ENCODE assay signal across 12 mouse cellular contexts in the genomic region with DNA sequence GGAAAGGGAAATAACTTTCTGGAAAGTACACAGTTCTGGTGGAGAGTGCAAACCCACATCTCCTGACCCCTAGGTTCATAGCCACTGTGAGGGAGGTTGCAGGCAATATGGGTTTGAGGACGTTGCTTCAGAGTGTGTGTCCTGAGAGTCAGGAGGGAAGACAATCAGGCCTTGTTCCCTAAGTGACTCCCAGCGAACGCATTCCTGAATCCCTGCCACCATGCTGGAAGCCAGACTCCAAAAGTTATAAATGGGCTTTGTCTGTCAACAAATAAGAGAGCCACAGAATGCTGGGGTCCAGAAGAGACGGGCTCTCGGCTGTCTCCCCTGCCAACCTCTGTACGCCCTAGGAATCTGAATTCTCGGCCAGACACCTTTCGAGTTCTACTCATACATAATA. TPM values are rescaled to one million over a fixed set of nuclear protein-coding genes. Genes with fewer than 3 reads are reported as not detected.
DNase-seq lines count a peak whose midpoint lies in the region; ATAC-seq and TF ChIP-seq lines count a peak whose summit lies in the region.
"Had no signal": no experiment of that assay in that cellular context is flagged by ENCODE, and none has a peak within 500 bp of the region (broad histone marks: within the 10 kb centered on the region; RNA-seq: fewer than 3 reads in every experiment).

No protein-coding gene starts in this region.

- H3K27me3 ChIP-seq in lung, embryonic 14.5 days (ENCODE audit: insufficient read depth, low read length): no peaks in the 10 kb centered on the region
- H3K27me3 ChIP-seq in heart, embryonic 16.5 days (ENCODE audit: control insufficient read depth, insufficient read depth, low read length): peaks cover 6% of the 10 kb centered on the region
- no peaks in the 10 kb centered on the region for H3K27me3 ChIP-seq in hindbrain, embryonic 15.5 days
- H3K27me3 ChIP-seq in kidney, embryonic 16.5 days (ENCODE audit: insufficient read depth, low read length): no peaks in the 10 kb centered on the region
- H3K27me3 ChIP-seq: embryonic facial prominence, embryonic 12.5 days; stomach, embryonic 15.5 days had no signal

- H3K4me3 ChIP-seq in lung, embryonic 14.5 days (ENCODE audit: low read depth, low read length): no peak overlapping the region
- H3K4me3 ChIP-seq in heart, embryonic 16.5 days (ENCODE audit: low read length): no peak overlapping the region
- H3K4me3 ChIP-seq in hindbrain, embryonic 15.5 days: no peak overlapping the region
- no peak overlapping the region for H3K4me3 ChIP-seq in kidney, embryonic 16.5 days (ENCODE audit: low read length)
- H3K4me3 ChIP-seq: embryonic facial prominence, embryonic 12.5 days; megakaryocyte, embryonic 14.5 days; stomach, embryonic 15.5 days had no signal

- no peaks in the 10 kb centered on the region for H3K9me3 ChIP-seq in lung, embryonic 14.5 days (ENCODE audit: low read depth, low read length)
- H3K9me3 ChIP-seq in heart, embryonic 16.5 days (replicated peaks; ENCODE audit: control insufficient read depth, low read length): no peaks in the 10 kb centered on the region
- no peaks in the 10 kb centered on the region for H3K9me3 ChIP-seq in hindbrain, embryonic 15.5 days
- H3K9me3 ChIP-seq in kidney, embryonic 16.5 days (ENCODE audit: low read length): no peaks in the 10 kb centered on the region
- H3K9me3 ChIP-seq: embryonic facial prominence, embryonic 12.5 days; megakaryocyte, embryonic 14.5 days; stomach, embryonic 15.5 days had no signal

- no peak for ATAC-seq in lung, embryonic 14.5 days (ENCODE audit: insufficient read depth)
- ATAC-seq in heart, embryonic 16.5 days (replicated peaks; ENCODE audit: extremely low read depth, insufficient read depth, low FRiP score): peak; percentile 53; the same call in 1 of the 2 replicates
- ATAC-seq in hindbrain, embryonic 15.5 days (ENCODE audit: low FRiP score, low read depth): peak; percentile 63; the same call in 1 of the 2 replicates
- no peak for ATAC-seq in kidney, embryonic 16.5 days (ENCODE audit: low FRiP score, low TSS enrichment)

- H3K27ac ChIP-seq in lung, embryonic 14.5 days (ENCODE audit: low read depth): no peak overlapping the region
- peak overlapping the region; percentile 25 for H3K27ac ChIP-seq in heart, embryonic 16.5 days (ENCODE audit: low read length)
- H3K27ac ChIP-seq in hindbrain, embryonic 15.5 days (replicated peaks): peak overlapping the region; percentile 57
- H3K27ac ChIP-seq in kidney, embryonic 16.5 days (ENCODE audit: low read length): no peak overlapping the region
- H3K27ac ChIP-seq: embryonic facial prominence, embryonic 12.5 days; stomach, embryonic 15.5 days had no signal

- H3K9ac ChIP-seq in lung, embryonic 14.5 days: no peak overlapping the region
- H3K9ac ChIP-seq in heart, embryonic 16.5 days (ENCODE audit: low read length): no peak overlapping the region
- H3K9ac ChIP-seq in hindbrain, embryonic 15.5 days: no peak overlapping the region
- no peak overlapping the region for H3K9ac ChIP-seq in kidney, embryonic 16.5 days (replicated peaks; ENCODE audit: low read length)
- H3K9ac ChIP-seq: embryonic facial prominence, embryonic 12.5 days; stomach, embryonic 15.5 days had no signal

- peak; percentile 44 for DNase-seq in lung, embryonic 14.5 days
- DNase-seq in lung, adult 18-20 months: no peak
- DNase-seq in kidney, adult 9 months: no peak
- DNase-seq in adrenal gland, postnatal 10 days: no peak
- DNase-seq: cerebellum, adult 9-10 months; kidney, adult 2 months had no signal

- peaks cover 5% of the 10 kb centered on the region; the same call in 1 of the 2 replicates for H3K4me1 ChIP-seq in lung, embryonic 14.5 days (ENCODE audit: insufficient read depth)
- peaks cover 26% of the 10 kb centered on the region for H3K4me1 ChIP-seq in heart, embryonic 16.5 days (ENCODE audit: control insufficient read depth, insufficient read depth, low read length)
- peaks cover 12% of the 10 kb centered on the region for H3K4me1 ChIP-seq in hindbrain, embryonic 15.5 days (replicated peaks)
- H3K4me1 ChIP-seq in kidney, embryonic 16.5 days (ENCODE audit: insufficient read depth, low read length): peaks cover 4% of the 10 kb centered on the region; the same call in 1 of the 2 replicates
- H3K4me1 ChIP-seq: megakaryocyte, embryonic 14.5 days had no signal

- TF ChIP-seq CTCF in lung, embryonic 14.5 days (IDR thresholded peaks at IDR 0.05; ENCODE audit: low read depth): no peak

- H3K36me3 ChIP-seq in lung, embryonic 14.5 days (ENCODE audit: insufficient read depth): no peaks in the 10 kb centered on the region
- no peaks in the 10 kb centered on the region for H3K36me3 ChIP-seq in heart, embryonic 16.5 days (ENCODE audit: control insufficient read depth, insufficient read depth)
- no peaks in the 10 kb centered on the region for H3K36me3 ChIP-seq in hindbrain, embryonic 15.5 days
- no peaks in the 10 kb centered on the region for H3K36me3 ChIP-seq in kidney, embryonic 16.5 days (ENCODE audit: insufficient read depth, low read length)
- H3K36me3 ChIP-seq: embryonic facial prominence, embryonic 12.5 days; stomach, embryonic 15.5 days had no signal

- H3K4me2 ChIP-seq in lung, embryonic 14.5 days: no peak overlapping the region
- no peak overlapping the region for H3K4me2 ChIP-seq in heart, embryonic 16.5 days (ENCODE audit: low read depth, low read length)
- no peak overlapping the region for H3K4me2 ChIP-seq in hindbrain, embryonic 15.5 days
- no peak overlapping the region for H3K4me2 ChIP-seq in kidney, embryonic 16.5 days (replicated peaks; ENCODE audit: low read depth, low read length)
- H3K4me2 ChIP-seq: embryonic facial prominence, embryonic 12.5 days; stomach, embryonic 15.5 days had no signal

- 47% methylated on average over 8 of the region's 8 CpGs for WGBS in lung, embryonic 14.5 days
- WGBS in heart, embryonic 16.5 days: 26% methylated on average over 8 of the region's 8 CpGs
- 35% methylated on average over 8 of the region's 8 CpGs for WGBS in hindbrain, embryonic 15.5 days
- 58% methylated on average over 8 of the region's 8 CpGs for WGBS in kidney, embryonic 16.5 days

RNA-seq across cellular contexts. Expression of a gene that starts 24.5 kb away (rescaled TPM):
- polyA plus RNA-seq in lung, embryonic 14.5 days (2014; fragmentation: Nextera tagmentation; extraction: Ambion mirVana): 1,598 and 1,617 TPM in 2 replicates
- 895 and 907 TPM in 2 replicates for polyA plus RNA-seq in heart, embryonic 16.5 days (2015; fragmentation: Nextera tagmentation; extraction: Ambion mirVana)
- 942 and 984 TPM in 2 replicates for polyA plus RNA-seq in hindbrain, embryonic 15.5 days (2015; fragmentation: Nextera tagmentation; extraction: Ambion mirVana)
- 1,000 to 10,000 TPM; 2,187 to 2,232 TPM for total RNA-seq in adrenal gland, postnatal 10 days (2021)
- 1,273 and 1,285 TPM in 2 replicates for polyA plus RNA-seq in kidney, embryonic 16.5 days (2015; fragmentation: Nextera tagmentation; extraction: Ambion mirVana)

RNA-seq across cellular contexts. Expression of a gene that starts 56.7 kb away (rescaled TPM):
- 157 and 164 TPM in 2 replicates for polyA plus RNA-seq in lung, embryonic 14.5 days (2014; fragmentation: Nextera tagmentation; extraction: Ambion mirVana)
- polyA plus RNA-seq in heart, embryonic 16.5 days (2015; fragmentation: Nextera tagmentation; extraction: Ambion mirVana): 77.8 and 84.0 TPM in 2 replicates
- polyA plus RNA-seq in hindbrain, embryonic 15.5 days (2015; fragmentation: Nextera tagmentation; extraction: Ambion mirVana): 20.4 and 21.6 TPM in 2 replicates
- total RNA-seq in adrenal gland, postnatal 10 days (2021): 10 to 100 TPM; 21.5 to 38.3 TPM
- 122 and 129 TPM in 2 replicates for polyA plus RNA-seq in kidney, embryonic 16.5 days (2015; fragmentation: Nextera tagmentation; extraction: Ambion mirVana)

Comparison
In these comparisons a context has a peak if more than half of its experiments do, and no peak if none do; other contexts are left out.
1. ATAC-seq: peak in heart, embryonic 16.5 days (single experiment) and hindbrain, embryonic 15.5 days (single experiment); none in lung, embryonic 14.5 days (single experiment) and kidney, embryonic 16.5 days (single experiment).
2. H3K27ac ChIP-seq: peak in heart, embryonic 16.5 days (single experiment) and hindbrain, embryonic 15.5 days (single experiment); none in lung, embryonic 14.5 days (single experiment) and kidney, embryonic 16.5 days (single experiment).